Mouse (Mus musculus) neural tube, embryonic 14.5 days (tissue): ENCODE results near the gene Creg2. TPM values are rescaled to one million over a fixed set of nuclear protein-coding genes. Genes with fewer than 3 reads are reported as not detected.

Experiments used
- ATAC-seq: fragments of 200-750 bp; cut with Nextera tagmentation; 2 replicates; pipeline ENCODE4 v1.8.0; 2017; ENCODE audit warnings: low read depth, mild to moderate bottlenecking, moderate TSS enrichment, moderate library complexity
- H3K27ac ChIP-seq: fragments of 300-500 bp; sonication (generic); 2 replicates; pipeline ENCODE4 v1.5.1; 2014; ENCODE audit warnings: low read depth, mild to moderate bottlenecking, control low read depth, low read length, moderate library complexity, mixed read lengths
- H3K27me3 ChIP-seq: fragments of 300-500 bp; sonication (generic); 2 replicates; pipeline ENCODE4 v1.6.1; 2014; ENCODE audit warnings: low read length; ENCODE audit not compliant: control insufficient read depth, insufficient read depth
- H3K36me3 ChIP-seq: fragments of 300-500 bp; sonication (generic); 2 replicates; pipeline ENCODE4 v1.6.1; 2014; ENCODE audit warnings: low read length, mixed read lengths; ENCODE audit not compliant: control insufficient read depth, insufficient read depth
- H3K4me1 ChIP-seq: fragments of 300-500 bp; sonication (generic); 2 replicates; pipeline ENCODE4 v1.6.1; 2014; ENCODE audit warnings: low read length; ENCODE audit not compliant: control insufficient read depth, insufficient read depth
- H3K4me2 ChIP-seq: fragments of 300-500 bp; sonication (generic); 2 replicates; pipeline ENCODE4 v1.6.1; 2014; ENCODE audit warnings: mild to moderate bottlenecking, low read depth, low read length, control low read depth
- H3K4me3 ChIP-seq: fragments of 300-500 bp; sonication (generic); 2 replicates; pipeline ENCODE4 v1.5.1; 2014; ENCODE audit warnings: low read depth, low read length, control low read depth, mixed read lengths
- H3K9ac ChIP-seq: fragments of 300-500 bp; sonication (generic); replicated peaks from 2 replicates; pipeline ENCODE4 v1.6.1; 2014; ENCODE audit warnings: low read depth, mild to moderate bottlenecking, control low read depth, low read length, mixed read lengths
- H3K9me3 ChIP-seq: fragments of 300-500 bp; sonication (generic); 2 replicates; pipeline ENCODE4 v1.6.1; 2016; ENCODE audit warnings: low read length; ENCODE audit not compliant: control insufficient read depth
- WGBS: fragments of 180-500 bp; shearing (Covaris S2); extraction: QIAGEN DNeasy Blood & Tissue Kit; methylation state at CpG from one replicate; pipeline ENCODE4 v1.1.7; 2014; 5-methylcytosine and 5-hydroxymethylcytosine counted together
- polyA plus RNA-seq: library from polyadenylated mRNA; unstranded; fragments of >200 nt; fragmentation: Nextera tagmentation; extraction: Ambion mirVana; gene quantifications from 2 replicates; pipeline ENCODE4 v1.2.1, GENCODE M21; 2014

Gene Creg2
- polyA plus RNA-seq, 1 experiment from 2014 or later: 10.6 TPM

DNA sequence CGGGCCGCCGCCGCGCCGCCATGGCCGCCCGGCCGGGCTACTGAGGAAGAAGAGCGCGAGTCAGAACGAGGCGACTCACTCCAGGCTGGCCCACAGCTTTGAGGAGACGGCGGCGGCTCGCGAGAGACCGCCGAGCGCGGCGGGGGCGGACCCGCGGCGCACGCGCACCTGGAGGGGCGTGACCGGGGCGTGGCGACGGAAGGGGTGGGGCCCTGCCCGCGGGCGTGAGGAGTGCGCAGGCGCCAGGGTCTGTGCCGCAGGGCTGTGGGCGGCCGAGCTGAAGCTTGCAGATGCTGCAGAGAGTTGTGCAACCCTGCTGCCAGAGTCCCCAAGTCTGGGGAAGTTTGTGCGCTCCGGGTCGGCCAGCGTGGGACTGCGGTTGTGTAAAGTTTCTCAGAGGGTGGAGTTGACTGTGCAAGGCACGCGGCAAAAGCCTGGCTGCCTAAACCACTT is 74.0 kb downstream of the Creg2 start, which contains the start of gene Rnf149:
Gene Rnf149 (minus strand): TSS at position 153 of the 453 bp plus-strand sequence.
- WGBS: under 1% methylated on average over 47 of the region's 49 CpGs
- H3K4me3 ChIP-seq: peak within 1 kb of the TSS; percentile 91

GRCm38 (mm10) chr1:39576431-39577243 is 74.6 kb downstream of the Creg2 start:
- Histone ChIP-seq H3K27ac (peak overlapping the region; percentile 96), H3K4me1 (peaks cover 15% of the 10 kb centered on the region; the same call in 1 of the 2 replicates), H3K9me3 (no peaks in the 10 kb centered on the region), H3K36me3 (no peaks in the 10 kb centered on the region), H3K27me3 (no peaks in the 10 kb centered on the region), H3K9ac (peak overlapping the region; percentile 91), H3K4me2 (peak overlapping the region; percentile 58), H3K4me3 (peak overlapping the region; percentile 91)
- WGBS: under 1% methylated on average over 84 of the region's 88 CpGs
- ATAC-seq: peak; percentile 87

More for the DNA sequence above, 74.0 kb downstream of the Creg2 start, which contains the start of gene Rnf149:
- Histone ChIP-seq H3K4me2 (peak within 1 kb of the TSS; percentile 58), H3K27me3 (no peaks in the 10 kb centered on the region), H3K4me1 (peaks cover 15% of the 10 kb centered on the region; the same call in 1 of the 2 replicates), H3K36me3 (no peaks in the 10 kb centered on the region), H3K9ac (peak within 1 kb of the TSS; percentile 91), H3K9me3 (no peaks in the 10 kb centered on the region), H3K27ac (peak within 1 kb of the TSS; percentile 96)
- ATAC-seq: peak; percentile 95

DNA sequence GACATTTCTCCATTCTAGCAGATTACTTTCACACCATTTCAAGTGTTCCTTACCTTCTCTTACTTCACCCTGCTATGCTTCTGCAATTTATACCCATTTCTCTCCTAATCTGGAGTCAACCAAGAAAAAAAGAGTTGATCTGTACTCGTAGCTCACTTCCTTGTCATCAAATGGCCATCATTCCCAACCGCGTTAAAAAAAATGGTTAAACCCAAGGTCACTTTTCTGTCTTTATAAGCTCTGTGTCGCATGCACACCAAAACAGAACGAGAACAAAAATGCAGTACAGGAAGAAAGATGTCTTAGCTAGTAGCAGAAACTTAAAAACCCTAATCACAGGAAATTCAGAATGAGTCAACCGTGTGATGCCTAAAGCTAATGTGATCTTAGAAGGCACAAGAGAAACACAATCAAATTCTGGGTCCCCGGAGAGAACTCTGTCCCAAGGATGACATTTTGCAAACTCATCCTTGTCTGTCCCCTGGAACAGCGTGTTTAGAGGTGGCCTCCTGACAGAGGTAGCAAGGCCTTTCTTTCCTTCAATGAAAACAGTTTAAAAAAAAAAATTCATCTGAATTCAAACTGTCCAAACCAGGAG is 75.4 kb downstream of the Creg2 start:
- Histone ChIP-seq H3K4me3 (peak overlapping the region; percentile 91), H3K27me3 (no peaks in the 10 kb centered on the region), H3K9ac (peak overlapping the region; percentile 91; the same call in 1 of the 2 replicates), H3K27ac (no peak overlapping the region; the same call in 1 of the 2 replicates), H3K9me3 (no peaks in the 10 kb centered on the region), H3K4me2 (peak overlapping the region; percentile 58), H3K4me1 (peaks cover 15% of the 10 kb centered on the region; the same call in 1 of the 2 replicates), H3K36me3 (no peaks in the 10 kb centered on the region)
- no peak for ATAC-seq
- 21% methylated on average over 8 of the region's 8 CpGs for WGBS

DNA sequence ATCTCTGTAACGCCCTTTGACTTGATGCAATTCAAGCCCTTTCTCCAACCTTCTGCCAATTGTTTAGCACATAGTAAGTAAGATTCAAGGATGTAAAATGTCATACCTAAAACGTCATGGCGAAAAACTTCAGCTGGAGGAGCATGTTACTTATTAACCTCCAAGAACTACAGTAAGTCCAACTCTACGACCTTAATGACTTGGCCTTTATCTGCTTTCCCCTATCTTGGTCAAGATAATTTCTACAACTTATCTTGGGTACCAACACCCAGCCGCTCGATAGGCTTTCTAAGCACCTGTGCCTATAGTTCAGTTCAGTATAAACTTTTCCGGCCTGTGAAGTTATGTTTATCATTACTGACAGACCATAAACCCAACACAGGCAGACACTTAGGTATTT is 77.4 kb downstream of the Creg2 start:
- 93% methylated on average over 7 of the region's 7 CpGs for WGBS
- Histone ChIP-seq H3K27me3 (no peaks in the 10 kb centered on the region), H3K36me3 (no peaks in the 10 kb centered on the region), H3K9me3 (no peaks in the 10 kb centered on the region), H3K4me1 (peaks cover 15% of the 10 kb centered on the region; the same call in 1 of the 2 replicates), H3K9ac (no peak overlapping the region), H3K27ac (no peak overlapping the region), H3K4me3 (no peak overlapping the region), H3K4me2 (no peak overlapping the region)
- no peak for ATAC-seq

- no peak overlapping the region for H3K9ac ChIP-seq
- WGBS: 81% methylated on average over 6 of the region's 6 CpGs
- no peaks in the 10 kb centered on the region for H3K36me3 ChIP-seq
- no peak overlapping the region for H3K4me2 ChIP-seq
- no peak overlapping the region for H3K4me3 ChIP-seq
- no peak overlapping the region for H3K27ac ChIP-seq
- no peaks in the 10 kb centered on the region for H3K9me3 ChIP-seq
- no peaks in the 10 kb centered on the region for H3K27me3 ChIP-seq
- no peak for ATAC-seq
- peaks cover 11% of the 10 kb centered on the region; the same call in 1 of the 2 replicates for H3K4me1 ChIP-seq
Observed at GRCm38 (mm10) chr1:39571653-39572052, 79.6 kb downstream of the Creg2 start.

Other genes starting within 250 kb of the Creg2 start
- 10.3 and 12.6 TPM in 2 replicates for gene Tbc1d8, start 172.7 kb downstream of the Creg2 start, polyA plus RNA-seq
- gene Cnot11, start 116.5 kb downstream of the Creg2 start, polyA plus RNA-seq: 17.1 and 19.9 TPM in 2 replicates
- 30.3 and 33.9 TPM in 2 replicates for gene Rnf149, start 74.1 kb downstream of the Creg2 start, polyA plus RNA-seq
- gene Rfx8, start 69.5 kb upstream of the Creg2 start, polyA plus RNA-seq: 0.13 and 0.16 TPM in 2 replicates
- not detected in 2 replicates for gene Gm3646, start 153.9 kb upstream of the Creg2 start, polyA plus RNA-seq
- gene Map4k4, start 249.4 kb upstream of the Creg2 start, polyA plus RNA-seq: 47.9 and 56.6 TPM in 2 replicates